Mouse (Mus musculus) layer of hippocampus, postnatal 10 days (tissue): ENCODE data around the gene Asic1. TPM values are rescaled to one million over a fixed set of nuclear protein-coding genes. Genes with fewer than 3 reads are reported as not detected.

Experiments
- DNase-seq, 2 experiments: peaks; one replicate each; pipeline ENCODE4 v3.0.0; 2021; ENCODE audit warnings: low spot score in 2 of 2
- long read RNA-seq: library from polyadenylated mRNA; stranded (forward); transcript quantifications from one replicate; pipeline ENCODE4 v2.0.0, GENCODE M21; 2023
- total RNA-seq, 2 experiments: library from RNA; stranded (reverse); gene quantifications; 2 replicates each; pipeline ENCODE4 v1.2.3; 2021

The Asic1 gene
- 10 to 100 TPM; 50.7 to 54.6 TPM for total RNA-seq
- long read RNA-seq, full-length matches to known transcripts = 8 of 18 reads
- long read RNA-seq, partial matches to known transcripts = 2 of 18 reads
- long read RNA-seq, other reads (novel, unspliced or antisense) = 8 of 18 reads

DNA sequence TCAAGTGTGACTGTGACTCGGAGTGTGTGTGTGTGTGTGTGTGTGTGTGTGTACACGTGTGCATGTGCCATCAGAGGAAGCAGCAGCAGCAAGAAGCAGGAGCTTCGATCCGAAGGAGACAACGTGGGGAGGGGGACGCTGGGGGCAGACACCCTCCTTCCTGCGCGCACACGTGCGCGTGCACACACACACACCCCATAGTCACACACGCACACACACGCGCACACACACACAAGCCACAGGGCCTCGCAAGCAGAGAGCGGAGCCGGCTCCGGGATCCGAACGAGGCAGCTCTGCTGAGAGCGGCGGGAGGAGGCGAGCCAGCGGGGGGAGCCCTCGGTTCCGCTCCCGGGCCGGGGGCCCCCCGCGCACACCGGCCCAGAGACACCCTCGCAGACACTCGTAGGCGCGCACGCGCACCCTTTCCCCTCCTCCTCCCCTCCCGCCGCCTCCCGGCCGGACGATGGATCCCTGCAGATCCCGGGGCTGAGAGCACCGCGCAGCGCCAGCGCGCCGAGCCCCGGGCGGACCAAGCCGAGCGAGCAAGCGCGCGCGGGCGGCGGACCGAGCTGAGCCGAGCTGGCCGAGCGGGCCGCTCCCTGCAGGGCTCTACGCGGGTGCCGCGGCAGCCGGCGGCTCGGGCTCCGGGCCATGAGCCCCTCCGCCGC lies at the start of gene Asic1:
Asic1 (plus strand) TSS at position 215 of the 668 bp plus-strand sequence.
- peak; percentile 72 to 83 for DNase-seq

DNA sequence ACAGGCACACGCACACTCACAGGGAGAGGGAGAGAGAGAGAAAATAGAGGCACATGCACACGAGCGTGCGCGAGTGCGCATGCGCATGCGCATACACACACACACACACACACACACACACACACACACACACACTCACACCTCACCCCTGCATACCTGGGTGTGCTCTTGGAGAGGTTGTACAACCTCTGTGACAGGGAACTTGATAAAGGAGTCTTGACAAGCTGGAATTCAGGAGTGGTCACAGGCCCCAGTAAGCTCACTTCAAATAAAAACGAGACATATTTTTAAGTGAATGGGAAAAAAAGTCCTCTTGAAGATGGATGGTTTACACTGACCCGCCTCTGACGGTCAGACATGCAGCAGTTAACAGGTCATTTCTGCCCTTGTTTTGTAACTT lies 48.1 kb upstream of the Asic1 start:
- no peak for DNase-seq

DNA sequence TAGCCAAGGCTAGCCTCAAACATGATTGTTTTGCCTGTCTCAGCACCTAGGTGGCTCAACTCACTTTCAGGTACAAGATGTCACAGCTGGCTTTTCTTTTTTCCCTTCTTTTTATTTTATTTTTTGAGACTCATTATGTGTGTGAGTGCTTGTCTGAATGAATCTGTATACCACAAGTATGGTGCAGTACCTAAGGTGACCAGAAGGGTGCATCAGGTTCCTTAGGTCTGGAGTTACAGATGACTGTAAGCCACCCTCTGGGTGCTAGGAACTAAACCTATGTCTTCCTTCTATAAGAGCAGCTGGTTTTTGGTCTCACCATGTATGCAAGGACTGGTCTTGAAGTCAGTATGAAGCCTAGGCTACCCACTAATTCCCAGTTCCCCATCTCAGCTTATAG lies 38.5 kb upstream of the Asic1 start:
- DNase-seq = no peak

DNA sequence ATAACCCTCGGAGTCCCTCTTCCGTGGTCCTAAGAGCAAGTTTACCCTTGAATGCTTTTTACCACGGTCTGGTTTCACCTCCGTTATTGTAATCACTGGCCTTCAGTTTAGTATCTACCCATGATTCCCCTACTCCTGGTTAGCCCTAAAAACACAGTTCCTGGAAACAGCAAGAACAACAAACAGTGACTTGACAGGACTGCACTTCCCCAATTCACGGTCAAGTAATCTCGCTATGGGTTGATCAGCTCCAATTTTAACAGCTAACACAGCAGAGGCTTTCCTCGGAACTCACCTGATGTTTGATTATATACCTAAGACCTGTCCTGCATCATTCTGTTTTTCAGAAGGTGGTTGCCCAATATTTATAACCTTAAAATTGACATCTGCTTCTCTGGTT lies 35.5 kb upstream of the Asic1 start:
- no peak for DNase-seq

DNA sequence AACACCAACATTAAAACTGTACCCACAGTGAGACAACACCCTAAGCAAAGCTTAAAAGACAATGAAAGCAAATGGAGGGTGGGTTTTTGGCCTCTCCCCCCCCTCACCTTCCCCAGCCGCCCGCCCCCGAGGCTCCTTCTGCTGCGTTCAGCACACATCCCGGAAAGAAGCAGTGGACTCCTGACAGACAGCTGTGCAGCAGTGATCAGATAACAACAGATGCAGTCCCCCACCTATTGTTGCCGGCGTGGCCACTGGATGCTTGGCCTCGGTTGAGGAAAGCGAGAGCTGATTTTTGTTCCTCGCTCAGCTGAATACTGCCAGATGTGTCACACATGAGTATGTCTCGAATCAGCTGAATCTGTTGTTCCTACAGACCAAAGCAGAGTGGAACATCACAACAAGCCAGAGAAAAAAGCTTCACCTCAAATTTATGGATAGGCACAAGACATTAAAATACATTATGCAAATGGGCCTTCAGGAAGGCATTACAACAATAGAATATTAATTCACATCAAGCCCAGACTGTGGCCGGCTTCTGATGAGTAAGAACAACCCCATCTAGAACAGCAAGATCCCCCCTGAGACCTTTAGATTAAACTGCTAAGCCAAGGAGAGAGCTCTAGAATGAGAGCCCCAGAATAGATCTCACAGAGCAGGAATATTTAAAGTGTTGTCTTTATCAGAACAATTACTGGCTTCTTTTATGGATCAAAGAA lies 32.6 kb upstream of the Asic1 start:
- no peak for DNase-seq

DNA sequence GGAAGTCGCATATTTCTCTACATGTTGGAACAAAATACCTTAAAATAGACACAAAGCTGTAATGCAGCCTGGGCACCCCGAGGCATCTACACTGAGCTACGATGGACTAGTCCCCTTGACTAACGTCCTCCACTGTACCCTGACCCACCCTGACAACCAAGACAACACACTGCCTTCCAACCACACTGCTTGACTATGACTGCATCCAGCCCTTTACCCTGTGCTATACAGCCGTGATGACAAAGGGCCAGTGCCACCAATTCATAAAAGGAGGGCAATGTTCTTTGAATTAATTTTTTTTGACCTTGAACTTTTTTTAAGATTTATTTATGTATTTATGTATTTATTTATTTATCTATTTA lies 32.1 kb upstream of the Asic1 start:
- no peak for DNase-seq

DNA sequence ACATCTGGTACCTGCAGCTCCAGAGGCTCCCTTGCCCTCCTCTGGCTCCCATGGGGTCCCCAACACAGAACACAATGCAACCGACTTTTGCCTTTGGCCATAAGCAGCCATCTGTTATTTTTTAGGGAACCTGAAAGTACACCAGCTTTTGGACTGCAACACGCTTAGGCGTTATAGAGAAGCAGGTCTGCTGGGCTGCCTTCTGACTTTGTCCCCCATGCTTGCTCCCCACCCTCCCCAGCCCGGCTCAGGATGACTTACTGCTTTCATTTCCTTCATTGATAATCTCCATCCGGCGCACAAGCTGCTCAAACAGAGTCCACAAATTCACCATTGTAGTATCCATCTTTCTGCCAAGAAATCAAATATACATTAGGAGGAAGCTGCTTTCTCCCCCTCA lies 27.5 kb upstream of the Asic1 start:
- DNase-seq = no peak

DNA sequence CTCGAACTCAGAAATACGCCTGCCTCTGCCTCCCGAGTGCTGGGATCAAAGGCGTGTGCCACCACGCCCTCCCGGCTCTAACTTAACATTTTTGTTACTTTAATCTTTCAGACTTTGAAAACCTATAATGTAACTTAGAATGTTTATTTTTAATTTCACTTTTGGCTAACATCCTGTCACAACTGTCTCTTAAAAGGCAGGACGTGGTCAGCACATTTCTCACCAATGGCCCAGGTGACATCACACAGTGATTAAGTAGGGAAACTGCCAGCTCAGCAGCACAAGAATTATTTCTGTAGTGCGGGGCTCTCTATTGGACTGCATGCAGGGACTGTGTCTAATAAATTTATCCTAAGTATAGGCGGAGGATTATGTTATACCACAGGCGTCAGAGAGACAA lies 26.3 kb upstream of the Asic1 start:
- no peak for DNase-seq

DNA sequence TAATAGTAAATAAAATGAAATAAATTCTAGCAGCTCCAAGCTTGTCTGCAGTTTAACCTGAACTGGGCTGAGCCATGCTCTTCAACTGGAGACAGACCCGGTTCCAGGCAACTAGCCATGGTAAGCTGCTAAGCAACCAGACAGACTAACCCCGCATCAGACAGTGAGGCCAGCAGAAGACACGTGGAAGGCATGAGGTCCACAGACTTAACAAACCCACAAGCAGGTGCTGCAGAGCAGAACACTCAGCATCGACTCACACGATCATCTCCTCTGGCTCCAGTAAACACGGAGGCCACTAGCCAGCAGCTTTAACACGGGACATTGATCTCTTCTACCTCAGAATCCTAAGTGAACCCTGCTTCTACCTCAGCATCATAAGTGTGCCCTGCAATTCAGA lies 25.4 kb upstream of the Asic1 start:
- DNase-seq = peak; percentile 39 to 65

DNA sequence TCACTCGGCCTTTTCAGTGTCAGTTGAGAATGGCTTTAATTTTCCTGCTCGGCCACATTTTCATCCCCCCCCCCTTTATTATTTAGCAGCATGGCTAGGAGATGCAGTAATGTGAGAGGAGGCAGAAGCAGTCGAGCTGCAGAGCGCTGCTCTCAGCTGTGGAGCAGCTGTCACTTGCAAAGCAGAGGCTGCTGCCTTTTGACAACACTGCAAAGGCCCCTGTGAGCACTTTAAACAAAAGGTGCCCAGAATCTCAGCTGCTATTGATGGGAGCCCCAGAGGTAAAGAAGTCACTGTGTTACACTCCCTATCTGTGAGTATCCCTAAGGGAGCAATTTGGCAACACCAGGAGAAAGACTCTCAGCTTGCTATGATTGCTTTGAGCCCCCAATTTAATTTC lies 21.8 kb upstream of the Asic1 start:
- no peak for DNase-seq

DNA sequence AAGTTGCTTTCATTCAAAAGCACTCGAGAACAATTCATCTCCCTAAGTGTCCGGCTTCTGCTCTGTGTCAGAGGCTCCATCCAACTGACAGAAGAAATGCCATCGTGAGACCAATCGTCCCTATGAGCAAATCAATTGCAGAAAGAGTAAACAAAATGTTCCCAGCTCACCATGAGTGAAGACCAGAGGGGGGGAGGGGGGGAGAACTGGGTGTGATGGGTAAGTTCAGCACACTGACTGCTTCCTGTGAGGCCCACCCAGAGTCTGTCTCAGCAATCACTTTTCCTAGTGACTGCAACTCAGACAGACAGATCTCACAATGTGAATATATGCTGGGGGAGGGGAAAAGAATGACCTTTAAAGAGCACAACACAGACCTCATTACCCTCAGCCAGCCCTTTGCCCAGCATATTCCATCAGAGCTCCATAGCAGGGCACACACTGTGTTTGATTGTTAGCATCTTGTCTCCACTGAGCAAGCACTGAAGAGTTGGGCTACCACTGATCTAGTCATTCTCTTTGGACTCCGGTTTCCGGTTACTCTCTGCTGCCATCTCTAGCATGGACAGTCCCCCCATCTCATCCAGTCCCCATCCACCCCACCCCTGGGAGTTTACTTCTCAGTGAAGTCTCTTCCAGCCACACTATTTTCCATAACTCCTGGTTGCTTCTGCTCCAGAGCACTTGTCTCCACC lies 21.0 kb upstream of the Asic1 start:
- DNase-seq = no peak

DNA sequence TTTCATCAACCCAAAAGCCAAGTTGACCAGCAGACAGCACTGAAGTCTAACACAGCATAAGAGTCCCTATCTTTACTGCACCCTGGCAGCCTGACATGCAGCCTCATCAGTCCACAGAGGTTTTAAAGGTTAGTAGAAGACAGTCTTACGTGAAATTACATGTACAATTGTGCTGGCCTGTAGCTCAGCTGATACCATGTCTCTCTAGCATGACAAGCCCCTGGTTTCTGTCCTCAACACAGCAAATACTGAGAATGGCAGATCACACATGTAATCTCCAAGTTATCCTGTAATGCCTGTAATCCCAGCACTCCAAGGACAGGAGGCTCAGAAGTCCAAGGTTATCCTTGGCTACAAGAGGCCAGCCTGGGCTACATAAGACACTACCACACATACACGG lies 19.9 kb upstream of the Asic1 start:
- no peak for DNase-seq

DNA sequence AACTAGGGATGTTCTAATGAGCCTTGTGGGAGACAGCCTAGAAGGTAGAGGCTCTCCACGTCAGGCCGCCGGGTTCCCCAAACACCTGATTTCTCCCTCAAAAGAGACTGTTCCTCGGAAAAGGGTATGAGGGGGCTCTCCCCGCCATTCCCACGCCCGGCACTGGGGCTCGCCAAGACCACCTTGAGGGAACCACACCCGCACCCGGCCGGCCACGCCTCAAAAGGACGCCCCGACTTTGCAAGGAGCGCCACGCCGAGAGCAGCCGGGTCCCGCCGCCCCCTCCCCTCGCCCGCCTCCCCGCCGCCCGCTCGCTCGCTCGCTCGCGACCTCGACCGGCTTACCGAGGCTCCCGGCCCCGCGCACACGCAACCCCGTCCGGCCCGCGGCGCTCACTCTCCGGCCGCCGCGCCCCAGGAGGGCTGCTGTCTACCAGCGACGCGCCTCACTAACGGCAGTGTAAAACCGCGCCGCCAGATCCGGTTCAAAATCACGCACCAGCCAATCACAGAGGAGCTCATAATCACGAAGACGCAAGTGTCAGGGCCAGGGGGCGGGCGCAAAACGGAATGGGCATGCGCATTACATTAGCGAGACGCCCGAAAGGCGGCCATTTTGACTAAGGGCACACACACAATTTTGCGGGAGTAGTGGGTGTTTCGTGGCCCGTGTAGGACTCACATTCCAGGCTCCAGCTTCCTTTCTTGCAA lies 18.9 kb upstream of the Asic1 start, which contains the start of gene Racgap1:
Racgap1 (minus strand) TSS at position 494 of the 710 bp plus-strand sequence.
- peak; percentile 95 to 98 for DNase-seq

DNA sequence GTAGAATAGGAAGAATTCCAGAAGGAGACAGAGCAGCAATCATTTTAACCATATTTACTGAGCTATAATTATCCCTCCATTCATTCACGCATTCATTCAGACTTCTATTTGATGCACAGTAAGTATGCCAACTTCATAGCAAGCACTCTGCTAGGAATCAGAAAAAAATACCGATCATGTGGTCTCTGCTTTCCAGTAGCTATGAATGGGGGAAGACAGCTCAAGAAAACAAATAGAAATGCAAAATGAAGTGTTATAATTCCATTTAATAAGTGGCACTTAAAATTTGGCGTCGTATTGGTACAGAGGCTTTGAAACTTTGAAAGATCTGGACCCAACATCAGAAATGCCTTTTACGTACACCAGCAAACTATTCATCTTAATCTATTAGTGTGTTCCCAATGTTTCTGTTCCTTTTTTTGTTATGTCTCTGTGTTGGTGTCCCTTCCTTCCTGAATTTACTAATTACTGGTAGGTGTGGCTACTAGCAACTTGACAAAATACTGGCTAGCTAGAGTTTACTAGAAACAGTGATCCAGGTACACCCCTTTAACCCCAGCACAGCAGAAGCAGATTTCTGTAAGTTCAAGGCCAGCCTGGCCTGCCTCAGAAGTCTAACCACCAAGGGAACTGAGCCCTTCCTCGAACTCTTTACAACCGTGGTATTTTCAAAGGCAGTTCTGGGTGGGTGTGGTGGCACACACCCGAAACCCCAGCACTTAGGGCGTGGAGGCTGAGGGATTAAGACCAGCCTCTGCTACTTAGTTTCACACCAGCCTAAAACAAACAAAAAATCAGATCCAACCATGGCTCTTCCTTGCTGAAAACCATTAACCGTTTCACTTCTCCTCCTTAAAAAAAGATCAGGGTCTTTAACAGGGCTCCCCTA lies 17.9 kb upstream of the Asic1 start:
- DNase-seq = no peak

DNA sequence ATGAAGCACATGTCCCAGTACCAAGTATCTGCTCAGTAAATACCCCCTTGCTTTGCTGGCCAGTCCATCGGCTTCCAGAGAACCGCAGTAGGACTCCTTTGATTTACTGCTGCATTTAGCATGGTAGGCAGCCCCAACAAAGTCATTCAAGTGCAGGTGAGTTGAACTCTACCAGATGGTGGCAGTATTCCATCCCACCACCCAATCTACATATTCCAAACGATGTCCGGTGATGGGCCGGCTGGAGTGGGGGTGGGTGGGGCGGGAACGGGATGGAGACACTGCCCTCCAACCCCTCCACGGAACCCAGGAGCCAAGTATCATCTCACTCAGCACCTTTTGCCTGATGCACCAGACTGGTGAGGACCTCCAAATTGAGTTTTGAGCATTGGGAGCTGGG lies 16.9 kb upstream of the Asic1 start:
- DNase-seq = no peak

DNA sequence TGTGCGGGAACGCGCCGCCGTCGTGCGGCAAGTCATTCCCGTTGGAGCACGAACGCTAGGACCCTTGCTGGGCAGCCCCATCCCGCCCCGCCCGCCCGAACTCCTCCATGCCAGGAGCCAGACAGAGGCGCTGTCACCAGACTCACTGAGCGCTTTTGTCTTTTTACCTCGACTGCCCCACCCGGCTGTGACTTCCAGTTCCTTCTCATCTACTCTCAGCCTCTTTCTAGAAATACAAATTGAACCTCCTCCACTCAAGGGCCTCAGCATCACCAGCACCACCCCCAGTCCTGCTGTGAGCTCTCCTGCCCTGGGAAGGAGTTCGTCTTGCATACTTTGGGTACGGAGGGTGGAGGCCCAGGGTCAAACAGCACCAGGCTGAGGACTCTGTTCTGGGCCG lies 16.3 kb upstream of the Asic1 start:
- no peak for DNase-seq

DNA sequence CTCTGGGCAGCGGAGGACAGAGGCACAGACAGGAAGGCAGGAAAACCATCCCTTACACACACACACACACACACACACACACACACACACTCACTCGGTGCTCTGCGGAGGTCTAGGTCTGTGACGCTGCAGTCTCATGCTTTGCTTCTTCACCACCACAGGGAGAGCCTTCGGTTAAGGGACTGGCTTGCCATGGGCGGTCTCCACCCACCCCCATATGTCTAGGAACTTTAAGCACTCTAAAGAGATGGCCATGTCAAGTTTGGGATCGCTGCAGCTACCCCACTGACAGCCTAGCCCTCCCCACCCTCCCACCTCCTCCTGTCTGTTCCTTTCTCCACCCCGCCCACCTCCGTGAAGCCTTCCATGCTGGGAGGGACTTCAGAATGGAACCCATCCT lies 14.2 kb upstream of the Asic1 start:
- DNase-seq = no peak

DNA sequence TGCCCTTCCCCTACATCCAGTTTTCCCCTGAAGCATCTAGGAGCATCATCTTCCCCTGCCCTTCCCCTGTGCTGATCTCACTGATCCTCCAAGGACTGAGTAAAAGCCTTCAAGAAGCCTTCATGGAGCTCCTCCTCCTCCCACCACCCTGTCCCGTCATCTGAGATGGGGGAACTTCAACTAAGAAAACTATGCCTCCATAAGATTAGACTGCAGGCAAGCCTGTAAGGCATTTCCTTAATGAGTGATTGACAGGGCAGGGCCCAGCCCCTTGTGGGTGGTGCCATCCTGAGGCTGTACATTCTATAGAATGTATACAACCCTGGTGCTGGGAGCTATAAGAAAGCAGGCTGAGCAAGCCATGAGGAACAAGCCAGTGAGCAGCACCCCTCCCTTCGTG lies 11.7 kb upstream of the Asic1 start:
- DNase-seq = no peak

DNA sequence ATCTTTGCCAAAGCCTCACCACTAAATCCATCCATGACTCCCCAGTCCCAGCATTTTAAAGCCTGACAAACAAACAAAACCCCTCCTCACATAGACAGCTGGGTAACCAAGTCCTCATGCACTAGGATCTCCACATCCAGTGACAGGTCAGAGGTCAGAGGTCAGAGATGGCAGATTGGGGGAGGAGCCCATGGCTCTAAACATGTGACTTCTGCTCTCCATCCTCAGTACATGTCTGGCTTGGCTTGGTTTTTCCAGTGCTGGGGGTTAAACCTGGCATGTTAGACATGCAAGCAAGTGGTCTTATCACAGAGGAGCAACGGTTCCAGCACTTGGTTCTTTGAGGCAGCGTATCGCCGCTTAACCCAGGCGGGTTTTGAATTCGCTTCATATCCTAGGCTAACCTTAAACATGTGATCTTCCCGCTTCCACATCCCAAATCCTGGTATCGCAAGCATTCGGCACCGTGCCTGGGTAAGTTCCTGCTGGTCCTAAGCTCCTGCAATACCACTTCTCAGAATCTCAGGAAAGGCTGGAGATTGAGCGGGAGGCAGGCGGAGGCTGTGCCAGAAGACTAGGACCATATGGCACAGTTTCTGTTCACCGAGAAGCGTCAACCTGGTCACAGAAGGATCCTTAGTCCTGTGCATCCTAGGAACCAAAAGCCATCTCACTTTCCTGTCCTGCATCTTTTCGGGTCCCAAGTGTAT lies 8.9 kb upstream of the Asic1 start:
- DNase-seq = no peak

DNA sequence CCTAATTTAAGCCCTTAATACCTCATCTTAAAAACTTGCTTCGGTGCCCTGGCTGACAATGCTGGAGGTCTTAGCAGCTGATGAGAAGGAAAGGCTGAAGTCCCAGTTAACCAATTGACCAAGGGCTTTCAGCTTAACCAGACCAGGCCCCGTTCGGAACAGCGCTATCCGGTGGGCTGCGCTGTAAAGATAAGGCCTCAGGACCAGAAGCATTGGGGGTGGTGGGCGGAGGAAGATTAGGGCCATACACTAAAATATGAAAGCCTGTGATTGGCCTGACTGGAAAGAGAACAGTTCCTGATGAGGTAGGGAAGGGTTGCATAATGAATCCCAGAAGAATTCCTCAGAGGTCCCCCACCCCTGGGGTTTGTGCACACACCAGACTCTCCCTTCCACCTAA lies 7.8 kb upstream of the Asic1 start:
- no peak for DNase-seq
